Mouse (Mus musculus) gastrocnemius, postnatal 36 days (tissue): ENCODE measurements around the gene Tspan33. TPM values are rescaled to one million over a fixed set of nuclear protein-coding genes. Genes with fewer than 3 reads are reported as not detected.
A peak's percentile ranks its signal among the peaks of the same experiment; 100 is the strongest.

ENCODE experiments used
- DNase-seq, 2 experiments: peaks; one replicate each; pipeline ENCODE4 v3.0.0; 2022
- intact Hi-C: fragments of 180-260 bp; cut with DNase I; formaldehyde crosslinking; loops from one replicate; pipeline ENCODE4 v1.15.1; 2025
- total RNA-seq, 2 experiments: library from RNA; stranded (reverse); gene quantifications; 2 replicates each; pipeline ENCODE4 v1.2.3; 2021

The Tspan33 gene
- total RNA-seq, 2 experiments from 2014 or later = 2.2 to 3.0 TPM

DNA sequence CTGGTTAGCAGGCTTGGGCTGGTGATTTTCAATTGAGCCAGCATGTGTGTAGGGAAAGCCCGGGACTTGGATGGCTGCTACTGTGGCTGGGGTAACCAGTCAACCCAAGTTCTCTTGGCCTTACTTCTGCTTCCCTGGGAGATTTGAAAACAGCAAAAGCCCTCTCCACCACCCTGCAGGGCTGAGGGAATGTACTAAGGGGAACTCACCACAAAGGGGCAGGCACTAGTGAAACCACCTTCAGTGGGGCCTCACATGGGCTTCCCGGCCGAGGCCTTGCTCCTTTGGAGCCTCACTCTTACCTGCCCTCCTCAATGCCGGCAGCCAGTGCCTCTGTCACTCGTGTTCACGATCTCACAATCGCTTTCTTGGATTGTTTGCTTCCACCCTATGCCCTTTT lies 2.0 kb downstream of the Tspan33 start:
- no peak for DNase-seq
- intact Hi-C loops = no loop called here

GRCm38 (mm10) chr6:29697139-29697538 lies 3.1 kb downstream of the Tspan33 start:
- intact Hi-C loops = no loop called here
- no peak for DNase-seq

- intact Hi-C loops = no loop called here
- no peak for DNase-seq
Observed at GRCm38 (mm10) chr6:29697548-29697947, 3.5 kb downstream of the Tspan33 start.

DNA sequence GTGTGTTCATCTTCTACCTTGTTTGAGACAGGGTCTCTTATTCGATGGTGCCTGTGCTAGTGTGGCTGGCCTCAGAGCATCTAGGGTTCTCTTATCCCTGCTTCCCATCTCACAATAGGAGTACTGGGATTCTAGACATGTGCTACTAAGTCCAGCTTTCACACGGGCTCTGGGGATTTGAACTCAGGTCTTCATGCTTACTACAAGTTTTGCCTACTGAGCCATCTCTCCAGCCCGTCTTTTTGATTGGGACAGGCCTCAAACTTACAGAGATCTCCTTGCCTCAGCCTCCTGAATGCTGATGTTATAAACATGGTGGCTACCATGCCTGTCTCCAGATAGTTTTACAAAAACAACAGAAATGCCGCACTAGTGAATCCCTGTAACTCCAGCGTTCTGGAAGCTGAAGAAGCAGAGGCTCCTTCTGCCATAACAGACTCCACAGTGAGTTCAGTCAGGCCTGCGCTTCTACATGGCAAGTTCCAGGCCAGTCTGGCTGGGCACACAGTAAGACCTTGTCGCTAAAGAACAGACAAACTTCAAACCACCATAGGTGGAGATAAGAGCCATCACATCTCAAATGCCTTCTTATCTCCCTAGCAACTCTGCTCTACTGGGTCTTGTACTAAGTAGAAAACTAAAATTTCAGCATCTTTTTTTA lies 5.2 kb downstream of the Tspan33 start:
- intact Hi-C loops = no loop called here
- no peak for DNase-seq

- DNase-seq = no peak
- intact Hi-C loops = no loop called here
Observed at GRCm38 (mm10) chr6:29701051-29701450, 7.0 kb downstream of the Tspan33 start.

GRCm38 (mm10) chr6:29702126-29702525 lies 8.1 kb downstream of the Tspan33 start:
- intact Hi-C loops = no loop called here
- DNase-seq = no peak

- DNase-seq = no peak
- intact Hi-C loops = no loop called here
Observed at GRCm38 (mm10) chr6:29704143-29704542, 10.1 kb downstream of the Tspan33 start.

DNA sequence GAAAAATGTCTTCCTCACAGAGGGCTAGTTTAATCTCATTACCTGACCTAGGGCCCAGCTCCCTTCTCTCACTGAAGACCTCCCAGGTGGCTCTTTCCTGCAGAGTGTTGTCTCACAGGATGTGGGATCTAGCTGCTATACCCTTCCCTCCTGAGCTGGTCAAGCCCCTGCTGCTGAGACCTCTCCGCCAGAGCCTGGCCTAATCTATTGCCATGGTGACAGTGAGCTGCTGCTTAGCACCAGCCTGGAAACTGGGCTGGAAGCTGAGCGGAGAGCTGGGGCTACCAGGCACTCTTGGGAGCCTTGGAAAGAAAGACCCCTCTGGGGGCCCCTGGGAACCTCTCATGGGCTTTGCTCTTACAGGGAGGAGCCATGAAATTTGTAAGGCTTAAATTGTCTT lies 13.9 kb downstream of the Tspan33 start:
- no peak for DNase-seq
- intact Hi-C loops = no loop called here

GRCm38 (mm10) chr6:29711318-29711717 lies 17.3 kb downstream of the Tspan33 start:
- intact Hi-C loops = loop anchor here (2.0 kb wide), 1 partner anchor 107 kb away; no protein-coding TSS in a partner anchor
- no peak for DNase-seq

- no peak for DNase-seq
- intact Hi-C loops = loop anchor here (2.0 kb wide), 1 partner anchor 47 kb away; no protein-coding TSS in a partner anchor
Observed at GRCm38 (mm10) chr6:29712011-29712584, 18.1 kb downstream of the Tspan33 start.

GRCm38 (mm10) chr6:29716624-29717365 lies 22.8 kb downstream of the Tspan33 start:
- intact Hi-C loops = no loop called here
- DNase-seq = no peak

- intact Hi-C loops = no loop called here
- DNase-seq = no peak
Observed at GRCm38 (mm10) chr6:29717541-29717940, 23.5 kb downstream of the Tspan33 start.

GRCm38 (mm10) chr6:29717952-29718521 lies 24.0 kb downstream of the Tspan33 start:
- peak in 1 of 2 experiments; percentile 22 for DNase-seq
- intact Hi-C loops = no loop called here

DNA sequence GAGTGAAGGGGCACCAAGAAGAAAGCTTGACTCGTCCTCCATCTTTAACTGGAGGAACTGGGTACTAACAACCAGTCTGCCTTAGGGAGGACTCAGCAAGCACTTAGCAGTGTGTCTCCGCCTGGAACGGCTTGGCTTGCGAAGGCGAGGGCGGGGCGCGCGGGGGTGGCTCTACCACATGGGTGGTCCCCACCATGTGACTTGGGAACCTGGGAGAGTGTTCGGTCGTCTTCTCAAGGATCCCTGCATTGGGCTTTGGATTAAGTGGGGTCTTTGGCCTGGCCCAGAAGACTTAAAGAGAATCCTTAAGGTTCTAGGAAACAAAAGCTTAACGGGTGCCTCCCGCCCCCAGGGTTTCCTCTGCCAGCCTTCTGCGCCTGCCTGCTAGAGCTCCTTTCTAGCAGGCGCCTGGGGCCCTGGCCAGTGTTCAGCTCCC lies 24.9 kb downstream of the Tspan33 start:
- DNase-seq = peak; percentile 36 to 41
- intact Hi-C loops = no loop called here

- intact Hi-C loops = no loop called here
- no peak for DNase-seq
Observed at GRCm38 (mm10) chr6:29721890-29722289, 27.9 kb downstream of the Tspan33 start.

GRCm38 (mm10) chr6:29726576-29727200 lies 32.7 kb downstream of the Tspan33 start:
- intact Hi-C loops = no loop called here
- DNase-seq = no peak

- intact Hi-C loops = no loop called here
- no peak for DNase-seq
Observed at GRCm38 (mm10) chr6:29728035-29728434, 34.0 kb downstream of the Tspan33 start.

- no peak for DNase-seq
- intact Hi-C loops = no loop called here
Observed at GRCm38 (mm10) chr6:29729491-29729890, 35.5 kb downstream of the Tspan33 start.

DNA sequence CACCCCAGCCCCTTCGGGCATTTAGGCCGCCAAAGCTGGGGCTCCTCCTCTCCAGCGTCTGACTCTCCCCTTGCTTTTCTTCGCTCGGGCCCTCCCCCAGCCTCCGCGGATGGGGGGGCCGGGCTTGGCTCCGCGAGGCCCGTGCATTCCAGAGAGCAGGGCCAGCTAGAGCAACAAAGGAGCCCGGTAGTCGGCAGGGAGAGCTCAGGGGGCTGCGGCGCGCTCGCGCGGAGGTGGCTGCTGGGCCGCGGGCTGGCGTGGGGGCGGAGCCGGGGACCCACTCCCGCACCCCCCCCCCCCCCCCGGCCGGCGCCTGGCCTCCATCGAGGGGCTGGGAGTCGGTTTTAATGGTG lies 41.3 kb downstream of the Tspan33 start, which contains the start of gene Smo:
Smo (plus strand) TSS at position 168 of the 353 bp plus-strand sequence.
- intact Hi-C loops = no loop called here
- peak; percentile 53 to 56 for DNase-seq

DNA sequence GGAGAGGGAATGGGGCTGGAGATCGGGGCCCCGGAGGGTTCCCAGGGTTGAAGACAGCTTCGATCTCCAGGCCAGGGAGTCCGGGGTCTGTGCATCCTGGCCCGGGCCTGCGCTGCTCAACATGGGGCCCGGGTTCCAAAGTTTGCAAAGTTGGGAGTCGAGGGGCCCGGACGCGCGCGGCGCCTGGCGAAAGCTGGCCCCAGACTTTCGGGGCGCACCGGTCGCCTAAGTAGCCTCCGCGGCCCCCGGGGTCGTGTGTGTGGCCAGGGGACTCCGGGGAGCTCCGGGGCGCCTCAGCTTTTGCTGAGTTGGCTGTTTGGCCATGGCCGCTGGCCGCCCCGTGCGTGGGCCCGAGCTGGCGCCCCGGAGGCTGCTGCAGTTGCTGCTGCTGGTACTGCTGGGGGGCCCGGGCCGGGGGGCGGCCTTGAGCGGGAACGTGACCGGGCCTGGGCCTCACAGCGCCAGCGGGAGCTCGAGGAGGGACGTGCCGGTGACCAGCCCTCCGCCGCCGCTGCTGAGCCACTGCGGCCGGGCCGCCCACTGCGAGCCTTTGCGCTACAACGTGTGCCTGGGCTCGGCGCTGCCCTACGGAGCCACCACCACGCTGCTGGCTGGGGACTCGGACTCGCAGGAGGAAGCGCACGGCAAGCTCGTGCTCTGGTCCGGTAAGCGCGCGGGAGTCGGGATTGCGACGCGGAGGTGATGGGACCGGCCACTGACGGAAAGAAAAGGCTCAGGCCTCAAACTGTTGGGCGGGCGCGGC lies 41.8 kb downstream of the Tspan33 start:
- DNase-seq = peak; percentile 35 to 55
- intact Hi-C loops = no loop called here
